Mouse (Mus musculus): Measurements from ENCODE around the gene Npas3.

DNA sequence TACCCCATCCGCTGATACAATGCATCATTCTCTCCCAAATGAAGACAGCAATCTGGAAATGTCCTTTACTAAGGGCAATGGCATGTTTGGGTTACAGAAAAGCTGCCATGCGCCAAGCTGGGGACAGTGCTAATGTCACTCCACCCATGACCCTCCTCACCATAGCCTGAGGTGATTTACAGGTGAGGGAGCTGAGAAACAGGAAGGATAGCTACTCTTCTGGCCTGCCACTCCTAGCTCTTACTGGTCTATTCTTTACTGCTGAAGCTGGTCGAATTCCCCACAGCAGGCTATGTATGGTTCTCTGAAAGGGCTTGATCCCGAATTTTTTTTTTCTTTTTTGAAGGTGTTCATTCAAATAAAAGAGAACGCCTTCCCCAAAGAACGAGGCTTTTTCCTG lies 798.3 kb downstream of the Npas3 start:
- TF ChIP-seq GATA1 (IDR thresholded peaks at IDR 0.05; ENCODE audit: low read length) (no peak), TAL1 (IDR thresholded peaks at IDR 0.05; ENCODE audit: low read length) (no peak)
